Mouse (Mus musculus) stomach, embryonic 16.5 days (tissue): ENCODE measurements around the gene Hoxb8. TPM values are rescaled to one million over a fixed set of nuclear protein-coding genes. Genes with fewer than 3 reads are reported as not detected.

ENCODE experiments used
- ATAC-seq: fragments of 200-750 bp; cut with Nextera tagmentation; 2 replicates; pipeline ENCODE4 v1.8.0; 2017; ENCODE audit warnings: moderate number of reproducible peaks, moderate TSS enrichment; ENCODE audit not compliant: insufficient read depth, low FRiP score
- H3K27ac ChIP-seq: fragments of 300-500 bp; sonication (generic); 2 replicates; pipeline ENCODE4 v1.5.1; 2014; ENCODE audit warnings: low read length
- H3K27me3 ChIP-seq: fragments of 300-500 bp; sonication (generic); 2 replicates; pipeline ENCODE4 v1.6.1; 2014; ENCODE audit warnings: low read length, control low read depth, mixed read lengths; ENCODE audit not compliant: control insufficient read depth, insufficient read depth
- H3K36me3 ChIP-seq: fragments of 300-500 bp; sonication (generic); 2 replicates; pipeline ENCODE4 v1.6.1; 2014; ENCODE audit warnings: low read length; ENCODE audit not compliant: control insufficient read depth, insufficient read depth
- H3K4me1 ChIP-seq: fragments of 300-500 bp; sonication (generic); 2 replicates; pipeline ENCODE4 v1.6.1; 2014; ENCODE audit warnings: low read length, control low read depth, mixed read lengths; ENCODE audit not compliant: control insufficient read depth, insufficient read depth
- H3K4me2 ChIP-seq: fragments of 300-500 bp; sonication (generic); 2 replicates; pipeline ENCODE4 v1.6.1; 2014; ENCODE audit warnings: low read depth, low read length, mixed read lengths
- H3K4me3 ChIP-seq: fragments of 300-500 bp; sonication (generic); replicated peaks from 2 replicates; pipeline ENCODE4 v1.5.1; 2014; ENCODE audit warnings: mild to moderate bottlenecking, low read length
- H3K9ac ChIP-seq: fragments of 300-500 bp; sonication (generic); 2 replicates; pipeline ENCODE4 v1.6.1; 2014; ENCODE audit warnings: low read length
- H3K9me3 ChIP-seq: fragments of 300-500 bp; sonication (generic); replicated peaks from 2 replicates; pipeline ENCODE4 v1.6.1; 2016; ENCODE audit warnings: low read length, control low read depth; ENCODE audit not compliant: control insufficient read depth
- WGBS: fragments of 180-500 bp; shearing (Covaris S2); extraction: QIAGEN DNeasy Blood & Tissue Kit; methylation state at CpG from one replicate; pipeline ENCODE4 v1.1.7; 2014; 5-methylcytosine and 5-hydroxymethylcytosine counted together
- polyA plus RNA-seq: library from polyadenylated mRNA; unstranded; fragments of >200 nt; fragmentation: Nextera tagmentation; extraction: Ambion mirVana; gene quantifications from 2 replicates; pipeline ENCODE4 v1.2.1, GENCODE M21; 2015

Gene Hoxb8
- polyA plus RNA-seq, 1 experiment from 2014 or later: 0.44 TPM

DNA sequence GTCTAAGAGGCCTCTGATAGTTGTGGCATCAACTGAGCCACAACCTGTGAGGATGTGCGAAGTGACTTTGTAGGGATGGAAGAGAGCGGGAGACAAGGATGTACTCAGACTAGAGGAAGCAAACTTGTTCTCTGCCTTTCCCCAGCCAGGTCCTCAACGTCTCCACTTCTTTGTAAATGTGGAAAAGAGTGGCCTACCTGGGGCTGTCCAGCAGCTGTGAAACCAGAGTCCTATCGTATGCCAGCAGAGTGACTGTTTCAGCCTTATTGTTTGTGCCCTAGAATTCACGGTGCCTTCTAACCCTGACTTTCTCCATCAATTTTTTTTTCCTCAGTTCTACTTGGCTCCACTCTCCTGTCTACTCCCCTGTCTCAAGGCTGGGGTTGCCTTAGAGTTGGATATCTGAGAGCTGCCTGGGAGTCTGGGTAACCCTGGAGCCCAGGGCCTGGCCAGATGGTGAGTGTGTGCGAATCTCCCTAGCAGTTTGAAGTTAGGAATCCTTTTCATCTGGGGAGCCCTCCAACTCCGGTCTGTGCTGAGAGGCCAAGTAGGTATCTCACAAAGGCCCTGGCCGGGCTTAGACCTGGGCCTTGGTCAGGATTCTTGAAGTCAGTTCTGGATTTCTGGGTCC, 17.2 kb upstream of the Hoxb8 start:
- H3K4me3 ChIP-seq: no peak overlapping the region
- H3K4me2 ChIP-seq: no peak overlapping the region
- no peaks in the 10 kb centered on the region for H3K9me3 ChIP-seq
- no peak for ATAC-seq
- peaks cover 94% of the 10 kb centered on the region for H3K27me3 ChIP-seq
- 12% methylated on average over 8 of the region's 8 CpGs for WGBS
- no peak overlapping the region for H3K27ac ChIP-seq
- H3K4me1 ChIP-seq: no peaks in the 10 kb centered on the region
- no peak overlapping the region for H3K9ac ChIP-seq
- no peaks in the 10 kb centered on the region for H3K36me3 ChIP-seq

GRCm38 (mm10) chr11:96265954-96266353, 15.8 kb upstream of the Hoxb8 start:
- no peak overlapping the region for H3K27ac ChIP-seq
- WGBS: 3% methylated on average over 7 of the region's 7 CpGs
- no peak overlapping the region for H3K9ac ChIP-seq

DNA sequence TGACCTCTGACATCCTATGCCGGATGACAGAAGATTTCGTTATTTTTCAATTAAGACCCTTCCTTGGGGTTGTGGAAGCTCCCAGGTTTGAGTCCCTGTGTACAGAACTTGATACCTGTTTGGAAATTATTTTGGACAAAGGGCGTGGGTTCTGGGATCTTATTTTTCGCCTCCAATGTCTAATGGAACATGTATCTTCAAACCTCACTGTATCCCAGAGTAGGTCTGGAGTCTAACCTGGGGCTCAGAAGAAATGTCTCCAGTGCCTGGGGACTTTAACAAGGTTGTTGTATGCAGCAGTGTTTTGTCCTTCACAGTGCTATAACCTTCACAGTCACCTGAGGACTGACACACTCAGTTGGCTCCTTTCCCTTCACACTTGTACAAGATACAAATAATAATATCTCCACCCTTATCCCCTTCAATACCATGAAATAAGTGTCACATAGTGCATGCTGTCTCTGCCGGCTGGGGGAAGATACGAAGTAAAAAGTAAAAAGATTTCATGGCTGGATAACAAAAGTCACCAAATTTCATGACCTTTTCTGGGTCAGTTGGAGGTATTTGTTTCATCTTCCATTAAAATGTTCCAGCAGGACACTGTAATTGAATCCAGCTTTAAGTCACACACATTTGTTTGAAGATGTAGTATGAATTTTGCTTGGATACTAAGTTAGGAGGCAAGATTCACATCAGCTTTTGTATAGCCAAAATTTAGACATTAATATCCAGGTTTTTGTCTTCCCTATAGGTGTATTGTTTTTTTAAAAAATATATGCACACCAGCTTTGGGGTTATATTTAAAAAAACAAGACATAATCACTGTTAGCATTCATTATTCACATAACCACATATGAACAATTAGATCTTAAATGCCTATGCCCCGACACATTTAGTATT, 14.4 kb upstream of the Hoxb8 start:
- peaks cover 11% of the 10 kb centered on the region for H3K4me1 ChIP-seq
- no peaks in the 10 kb centered on the region for H3K9me3 ChIP-seq
- ATAC-seq: no peak
- peaks cover 96% of the 10 kb centered on the region for H3K27me3 ChIP-seq
- no peak overlapping the region for H3K27ac ChIP-seq
- H3K36me3 ChIP-seq: no peaks in the 10 kb centered on the region
- no peak overlapping the region for H3K4me3 ChIP-seq
- no peak overlapping the region for H3K4me2 ChIP-seq
- no peak overlapping the region for H3K9ac ChIP-seq
- WGBS: 20% methylated on average over 7 of the region's 7 CpGs

More at GRCm38 (mm10) chr11:96265954-96266353, 15.8 kb upstream of the Hoxb8 start:
- Histone ChIP-seq H3K4me2 (no peak overlapping the region), H3K4me3 (no peak overlapping the region), H3K9me3 (no peaks in the 10 kb centered on the region), H3K4me1 (peaks cover under 1% of the 10 kb centered on the region; the same call in 1 of the 2 replicates), H3K27me3 (peaks cover 94% of the 10 kb centered on the region), H3K36me3 (no peaks in the 10 kb centered on the region)
- no peak for ATAC-seq

- no peak overlapping the region for H3K9ac ChIP-seq
- no peaks in the 10 kb centered on the region for H3K36me3 ChIP-seq
- whole genome bisulfite sequencing: 5% methylated on average over 1 of the region's 1 CpGs
- ATAC-seq: no peak
- peaks cover 14% of the 10 kb centered on the region for H3K4me1 ChIP-seq
- H3K4me2 ChIP-seq: no peak overlapping the region
- H3K27ac ChIP-seq: no peak overlapping the region
- H3K9me3 ChIP-seq: no peaks in the 10 kb centered on the region
- peaks cover 96% of the 10 kb centered on the region for H3K27me3 ChIP-seq
- no peak overlapping the region for H3K4me3 ChIP-seq
Measured at GRCm38 (mm10) chr11:96268031-96268745, 13.5 kb upstream of the Hoxb8 start.

DNA sequence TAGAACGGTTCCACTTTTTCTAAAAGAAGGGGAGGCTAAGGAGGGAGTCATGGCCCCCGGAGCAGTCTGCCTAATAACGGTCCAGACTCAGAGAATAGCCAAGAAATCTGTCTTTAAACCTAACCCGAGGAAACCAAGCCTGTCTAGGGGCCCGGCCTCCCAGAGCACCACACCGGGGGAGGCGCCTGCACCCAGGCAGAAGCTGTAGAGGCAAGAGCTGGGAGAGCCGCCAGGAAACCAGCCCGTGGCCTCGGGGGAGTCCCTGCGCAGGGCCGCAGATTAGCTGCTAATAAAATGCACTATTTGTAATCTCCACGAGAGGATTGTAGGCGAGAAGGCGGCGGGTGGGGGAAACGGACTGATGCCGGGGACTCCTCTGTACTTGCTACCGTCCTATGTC, 11.8 kb upstream of the Hoxb8 start:
- H3K27ac ChIP-seq: no peak overlapping the region
- H3K4me1 ChIP-seq: peaks cover 14% of the 10 kb centered on the region
- ATAC-seq: no peak
- H3K9ac ChIP-seq: no peak overlapping the region
- 2% methylated on average over 19 of the region's 19 CpGs for WGBS
- H3K9me3 ChIP-seq: no peaks in the 10 kb centered on the region
- no peak overlapping the region for H3K4me2 ChIP-seq
- H3K36me3 ChIP-seq: no peaks in the 10 kb centered on the region
- peaks cover 97% of the 10 kb centered on the region for H3K27me3 ChIP-seq
- H3K4me3 ChIP-seq: no peak overlapping the region

DNA sequence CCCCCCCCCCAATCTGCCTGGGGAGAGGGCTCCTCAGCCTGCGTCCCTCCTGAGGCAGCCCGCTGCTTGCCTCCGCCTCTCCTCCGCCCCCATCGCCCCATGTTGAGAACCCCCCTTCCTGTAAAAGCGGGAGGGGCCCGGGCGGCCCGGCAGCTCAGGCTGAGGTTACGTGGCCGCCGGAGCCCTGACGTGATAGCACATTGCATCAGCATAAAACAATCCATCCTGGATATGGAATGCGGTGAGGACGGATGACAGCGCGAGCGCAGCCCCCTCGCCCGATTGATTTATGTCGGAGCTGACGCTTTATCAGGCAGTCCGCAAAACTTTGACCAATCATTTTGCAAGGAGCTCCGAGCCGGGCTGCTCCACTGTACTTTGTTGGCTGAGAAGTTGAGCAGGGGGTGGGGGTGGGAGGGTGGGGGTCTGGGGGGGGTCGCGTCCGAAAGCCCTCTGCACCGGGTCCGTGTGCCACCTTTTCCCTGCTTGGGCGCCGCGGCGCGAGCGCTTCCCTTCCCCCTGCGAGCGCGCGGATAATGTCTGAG, 10.6 kb upstream of the Hoxb8 start, which contains the start of gene Hoxb9:
Gene Hoxb9, plus strand, starts transcription at position 462 of the 545 bp plus-strand sequence.
- Histone ChIP-seq H3K4me3 (peak within 1 kb of the TSS; percentile 38), H3K36me3 (no peaks in the 10 kb centered on the region), H3K27ac (no peak within 1 kb of the TSS), H3K4me1 (peaks cover 14% of the 10 kb centered on the region), H3K9ac (peak within 1 kb of the TSS; percentile 49; the same call in 1 of the 2 replicates), H3K27me3 (peaks cover 96% of the 10 kb centered on the region), H3K4me2 (peak within 1 kb of the TSS; percentile 51), H3K9me3 (no peaks in the 10 kb centered on the region)
- whole genome bisulfite sequencing: 1% methylated on average over 40 of the region's 40 CpGs
- no peak for ATAC-seq

- Histone ChIP-seq H3K36me3 (no peaks in the 10 kb centered on the region), H3K4me1 (peaks cover 14% of the 10 kb centered on the region), H3K9ac (peak overlapping the region; percentile 49; the same call in 1 of the 2 replicates), H3K4me3 (peak overlapping the region; percentile 38), H3K4me2 (peak overlapping the region; percentile 51), H3K9me3 (no peaks in the 10 kb centered on the region), H3K27me3 (peaks cover 96% of the 10 kb centered on the region), H3K27ac (no peak overlapping the region)
- peak; percentile 75; the same call in 1 of the 2 replicates for ATAC-seq
- WGBS: under 1% methylated on average over 52 of the region's 52 CpGs
Measured at GRCm38 (mm10) chr11:96271541-96272011, 10.1 kb upstream of the Hoxb8 start.

DNA sequence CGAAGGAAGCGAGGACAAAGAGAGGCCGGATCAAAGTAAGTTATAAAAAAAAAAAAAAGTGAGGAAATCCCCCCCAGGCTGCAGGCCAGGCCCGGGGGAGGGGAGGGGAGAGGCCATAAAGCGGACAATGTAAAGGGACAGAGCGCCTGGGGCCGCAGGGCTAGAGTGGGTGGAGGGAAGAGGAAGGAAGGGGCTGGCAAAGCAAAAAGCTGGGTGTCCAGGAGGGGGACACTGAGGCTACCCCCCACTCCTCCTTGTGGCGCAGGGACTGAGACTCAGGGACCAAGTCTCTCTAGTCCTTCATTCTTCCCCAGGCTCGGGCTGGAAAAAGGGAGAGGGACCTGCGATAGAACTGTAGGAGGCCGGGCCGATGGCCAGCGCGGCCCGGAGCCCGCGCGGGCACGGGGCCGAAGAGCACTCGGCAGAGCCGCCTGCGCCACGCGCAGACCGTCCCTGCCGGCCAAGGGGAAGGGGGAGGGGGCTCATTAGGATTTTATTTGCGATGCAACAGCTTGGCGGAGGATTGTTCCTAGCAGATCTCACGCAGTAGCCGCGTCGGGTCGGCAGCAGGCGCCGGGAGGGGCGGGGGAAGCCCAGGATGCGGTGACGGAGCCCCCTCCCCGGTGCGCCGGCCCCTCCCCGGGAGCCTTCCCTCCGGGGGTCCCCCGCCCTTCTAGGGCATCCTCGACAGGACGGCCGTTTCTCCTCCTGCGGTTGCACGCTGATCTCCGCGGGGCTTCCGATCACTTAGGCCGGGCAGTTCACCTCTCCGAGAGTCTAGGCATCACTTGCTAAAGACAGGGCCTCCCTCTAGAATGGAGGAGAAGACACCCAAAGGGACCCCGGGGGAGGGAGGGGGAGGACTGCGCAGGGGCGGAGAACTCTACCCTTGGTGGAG, 9.4 kb upstream of the Hoxb8 start:
- peaks cover 14% of the 10 kb centered on the region for H3K4me1 ChIP-seq
- no peak overlapping the region for H3K27ac ChIP-seq
- ATAC-seq: 0 out of 2 replicates have a peak, but pooled peaks have one; percentile 30
- 1% methylated on average over 57 of the region's 58 CpGs for WGBS
- peak overlapping the region; percentile 38 for H3K4me3 ChIP-seq
- H3K27me3 ChIP-seq: peaks cover 96% of the 10 kb centered on the region
- no peak overlapping the region for H3K9ac ChIP-seq
- H3K4me2 ChIP-seq: peak overlapping the region; percentile 51
- no peaks in the 10 kb centered on the region for H3K9me3 ChIP-seq
- no peaks in the 10 kb centered on the region for H3K36me3 ChIP-seq
